Mouse (Mus musculus): ENCODE measurements at regions not wholly inside any gene's neighbourhood (a gene's known extent, or its start where the extent isn't known, plus 50 kb on each side); places are given as distances from the start of the nearest gene placed in this dataset.

GRCm38 (mm10) chr13:43965256-43965905 lies 180.8 kb downstream of the Cd83 start:
- no peak for DNase-seq (ENCODE audit: inconsistent age in 2 of 2, low spot score in 1 of 2)

DNA sequence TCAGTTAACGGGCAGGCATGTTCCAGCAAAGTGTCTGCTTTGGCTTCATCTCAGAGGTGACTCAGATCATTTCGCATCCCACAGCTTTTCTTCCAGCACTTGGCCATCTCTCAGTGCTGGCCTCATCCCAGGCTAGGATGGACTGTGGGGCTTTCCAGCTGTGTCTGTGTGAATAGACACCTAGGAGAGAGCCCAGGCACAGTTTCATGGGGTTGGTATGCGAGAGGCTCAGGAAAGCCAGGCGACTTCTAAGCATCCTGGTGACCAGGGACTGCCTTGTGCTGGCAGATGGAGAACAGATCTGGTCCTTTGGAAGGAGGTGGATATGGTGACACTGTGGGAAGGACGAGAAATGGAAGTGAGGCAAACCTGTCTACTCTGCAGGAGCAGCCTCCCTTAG lies 182.9 kb downstream of the Cd83 start:
- no peak for DNase-seq (ENCODE audit: inconsistent age in 2 of 2, low spot score in 1 of 2)

- DNase-seq (ENCODE audit: inconsistent age in 2 of 2, low spot score in 1 of 2): no peak
Observed at GRCm38 (mm10) chr13:43972906-43973305, 188.3 kb downstream of the Cd83 start.

GRCm38 (mm10) chr13:43975281-43975680 lies 190.7 kb downstream of the Cd83 start:
- DNase-seq (ENCODE audit: inconsistent age in 2 of 2, low spot score in 1 of 2): no peak

- no peak for DNase-seq (ENCODE audit: inconsistent age in 2 of 2, low spot score in 1 of 2)
Observed at GRCm38 (mm10) chr13:43975801-43976200, 191.2 kb downstream of the Cd83 start.

GRCm38 (mm10) chr13:43976676-43977075 lies 192.1 kb downstream of the Cd83 start:
- DNase-seq (ENCODE audit: inconsistent age in 2 of 2, low spot score in 1 of 2): peak in 1 of 2 experiments; percentile 42

DNA sequence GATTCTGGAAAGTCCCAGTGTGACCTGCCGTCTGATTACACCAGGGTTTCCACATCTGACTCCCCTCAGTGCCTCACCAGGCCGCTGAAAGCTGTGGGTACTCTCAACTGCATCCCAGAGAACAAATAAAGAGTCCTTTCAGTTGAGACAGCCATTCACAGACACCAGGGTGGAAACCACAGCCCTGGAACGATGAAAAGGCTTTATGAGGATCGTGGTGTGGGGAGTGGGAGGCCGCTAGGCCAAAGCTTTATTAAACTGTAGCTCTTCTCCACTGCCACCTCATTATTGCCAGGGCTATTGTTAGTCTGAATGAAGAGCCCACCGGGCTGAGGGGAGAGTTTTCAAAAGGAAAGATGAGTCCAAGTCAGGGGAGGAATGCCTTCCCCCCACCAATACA lies 202.8 kb downstream of the Cd83 start:
- no peak for DNase-seq (ENCODE audit: inconsistent age in 2 of 2, low spot score in 1 of 2)

DNA sequence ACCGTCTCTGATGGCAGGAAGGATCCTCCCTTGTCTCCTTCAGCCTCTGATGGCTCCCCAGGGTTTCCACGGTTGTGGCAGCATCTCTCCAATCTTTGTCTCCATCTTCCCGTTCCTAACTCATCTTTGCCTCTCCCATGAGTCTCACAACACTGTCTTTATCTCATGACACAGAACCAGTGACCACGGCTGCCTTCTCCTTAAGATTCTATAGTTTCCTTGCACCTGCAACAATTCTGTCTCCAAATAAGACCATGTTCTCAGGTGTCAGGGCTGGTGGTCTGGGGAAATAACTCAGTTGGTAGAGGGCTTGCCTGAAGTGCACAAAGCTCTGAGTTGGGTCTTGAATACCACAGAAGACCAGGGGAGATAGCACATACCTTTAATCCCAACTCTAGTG lies 203.8 kb downstream of the Cd83 start:
- no peak for DNase-seq (ENCODE audit: inconsistent age in 2 of 2, low spot score in 1 of 2)

DNA sequence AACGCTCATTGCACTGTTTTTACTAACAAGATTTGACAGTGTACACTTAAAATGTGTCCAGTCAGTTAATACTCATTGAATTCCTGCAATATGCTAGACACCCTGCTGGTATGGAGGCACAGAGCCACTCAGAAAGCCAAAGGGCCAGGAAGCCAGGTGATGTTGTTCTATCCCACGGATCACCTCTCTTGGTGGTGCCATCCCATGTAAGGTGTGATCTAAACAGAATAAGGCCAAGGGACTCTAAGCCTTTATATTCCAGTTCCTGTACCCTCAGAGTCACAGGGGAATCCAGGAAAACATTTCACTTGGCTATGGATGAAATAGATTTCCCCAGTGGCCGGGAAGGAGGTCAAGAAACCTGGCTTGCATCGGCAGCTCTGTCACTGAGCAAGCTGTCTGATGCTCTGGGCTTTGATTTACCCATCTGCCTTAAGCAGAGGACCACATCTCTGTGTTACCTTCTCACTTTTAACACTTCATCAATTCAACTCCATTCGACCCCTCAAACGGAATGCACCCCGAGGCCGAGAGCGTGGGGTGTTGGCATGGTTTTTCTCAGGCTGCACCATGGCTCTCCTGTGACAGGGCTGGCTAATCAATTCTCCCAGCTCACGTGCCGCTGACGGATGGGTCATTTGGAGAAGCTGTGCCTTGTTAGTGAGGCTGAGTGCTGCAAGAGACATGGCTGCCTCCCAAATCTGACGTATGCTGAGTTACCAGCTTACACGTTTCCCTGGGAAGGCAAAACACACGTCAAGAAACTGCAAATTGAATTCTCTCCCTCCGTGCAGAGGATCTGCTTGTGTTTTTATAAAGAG lies 205.9 kb downstream of the Cd83 start:
- peak; percentile 27 to 63 for DNase-seq (ENCODE audit: inconsistent age in 2 of 2, low spot score in 1 of 2)

DNA sequence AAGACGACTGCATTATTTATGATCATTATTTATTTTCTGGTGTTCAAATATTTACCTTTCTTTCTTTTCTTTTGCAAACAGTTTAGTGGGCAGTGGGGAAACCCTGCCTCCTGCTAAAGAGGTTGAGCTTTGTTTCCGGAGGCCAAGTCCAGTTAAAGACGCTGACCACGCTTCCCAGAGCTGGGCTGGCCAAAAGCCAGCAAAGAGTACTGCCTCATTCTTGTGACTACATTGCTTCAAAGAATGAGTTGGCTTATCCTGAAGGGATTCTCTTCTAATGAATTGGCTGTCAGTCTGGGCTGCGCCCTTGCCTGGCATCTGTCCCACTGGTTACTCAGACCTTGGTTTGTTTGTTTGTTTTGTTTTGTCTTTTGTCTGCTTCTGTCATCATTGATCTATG lies 207.2 kb downstream of the Cd83 start:
- DNase-seq (ENCODE audit: inconsistent age in 2 of 2, low spot score in 1 of 2): peak; percentile 72 to 90

GRCm38 (mm10) chr13:43992968-43993367 lies 208.4 kb downstream of the Cd83 start:
- no peak for DNase-seq (ENCODE audit: inconsistent age in 2 of 2, low spot score in 1 of 2)

GRCm38 (mm10) chr13:43994361-43994760 lies 209.8 kb downstream of the Cd83 start:
- no peak for DNase-seq (ENCODE audit: inconsistent age in 2 of 2, low spot score in 1 of 2)

DNA sequence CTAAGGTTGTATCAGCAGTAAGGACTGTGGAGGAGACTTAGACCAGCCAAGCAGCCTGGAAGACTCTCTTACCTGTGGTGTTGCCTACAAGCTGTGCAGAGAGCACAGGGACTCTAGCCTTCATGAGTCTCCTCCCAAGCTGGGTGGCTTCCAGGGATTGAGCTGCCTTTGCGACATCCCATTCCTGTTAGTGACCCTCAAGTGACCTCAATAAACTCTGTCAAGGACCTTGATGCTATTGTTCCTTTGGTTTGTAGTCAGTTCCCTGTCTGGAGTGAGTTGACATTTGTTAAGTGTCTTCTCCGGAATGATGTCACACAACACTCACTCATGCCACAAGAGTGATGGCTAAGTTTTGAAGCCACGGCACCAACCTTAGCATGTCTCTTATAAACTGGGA lies 211.0 kb downstream of the Cd83 start:
- peak; percentile 28 to 84 for DNase-seq (ENCODE audit: inconsistent age in 2 of 2, low spot score in 1 of 2)

- no peak for DNase-seq (ENCODE audit: inconsistent age in 2 of 2, low spot score in 1 of 2)
Observed at GRCm38 (mm10) chr13:44001861-44002545, 217.4 kb downstream of the Cd83 start.

GRCm38 (mm10) chr13:44012868-44013267 lies 228.3 kb downstream of the Cd83 start:
- DNase-seq (ENCODE audit: inconsistent age in 2 of 2, low spot score in 1 of 2): no peak

- DNase-seq (ENCODE audit: inconsistent age in 2 of 2, low spot score in 1 of 2): no peak
Observed at GRCm38 (mm10) chr13:44018489-44019303, 234.1 kb downstream of the Cd83 start.

DNA sequence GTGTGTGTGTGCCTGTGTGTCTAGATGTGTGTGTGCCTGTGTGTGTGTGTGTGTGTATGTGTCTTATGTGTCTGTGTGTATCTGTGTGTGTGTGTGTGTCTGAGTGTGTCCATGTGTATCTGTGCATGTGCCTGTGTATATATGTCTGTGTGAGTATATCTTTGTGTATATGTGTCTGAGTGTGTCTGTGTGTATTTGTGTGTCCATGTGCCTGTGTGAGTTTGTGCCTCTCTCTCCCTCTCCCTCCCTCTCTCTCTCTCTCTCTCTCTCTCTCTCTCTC lies 234.7 kb downstream of the Cd83 start:
- no peak for DNase-seq (ENCODE audit: inconsistent age in 2 of 2, low spot score in 1 of 2)

DNA sequence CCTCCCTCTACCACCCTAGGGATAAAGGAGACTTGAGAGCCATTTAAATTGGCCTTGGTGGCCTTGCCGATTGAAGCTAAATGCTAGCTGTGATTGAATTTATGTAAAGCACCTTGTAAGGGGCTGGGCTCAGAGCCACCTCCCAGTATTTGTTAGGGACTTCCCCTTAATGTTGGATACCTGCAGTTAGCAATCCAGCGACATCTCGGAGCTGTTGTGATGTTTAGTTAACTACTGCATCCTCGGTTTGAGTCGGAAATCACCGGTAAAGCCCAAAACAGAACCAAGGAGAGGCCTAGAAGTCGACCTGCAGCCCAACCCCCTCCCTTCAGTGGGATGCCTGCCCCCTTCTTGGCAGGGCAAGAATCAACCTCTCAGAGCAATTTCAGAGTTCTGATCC lies 236.3 kb downstream of the Cd83 start:
- DNase-seq (ENCODE audit: inconsistent age in 2 of 2, low spot score in 1 of 2): no peak

GRCm38 (mm10) chr13:44022106-44022505 lies 237.5 kb downstream of the Cd83 start:
- DNase-seq (ENCODE audit: inconsistent age in 2 of 2, low spot score in 1 of 2): no peak

DNA sequence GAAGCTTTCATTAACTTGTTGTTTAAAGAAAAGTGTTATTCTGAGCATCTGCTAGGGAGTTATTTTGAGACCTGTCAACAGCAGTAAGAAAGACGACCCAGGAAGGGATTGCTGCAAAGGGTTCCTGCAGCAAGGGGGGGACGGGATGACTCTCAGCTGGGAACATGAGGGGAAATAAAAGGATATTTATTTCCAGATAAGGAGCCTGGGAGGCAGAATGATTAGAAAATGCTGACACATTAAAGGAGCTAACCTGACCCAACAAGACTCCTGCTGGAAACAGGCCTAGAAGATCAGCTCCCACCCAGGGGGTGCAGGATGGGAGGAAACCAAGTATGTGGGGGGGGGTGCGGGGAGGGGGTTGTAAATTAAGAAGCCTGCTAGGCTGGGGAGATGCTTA lies 240.0 kb downstream of the Cd83 start:
- peak in 1 of 2 experiments; percentile 41 for DNase-seq (ENCODE audit: inconsistent age in 2 of 2, low spot score in 1 of 2)
